9 mouse cellular contexts compared by ENCODE assay signal in genomic region chr15:23035551-23036207, GRCm38 (mm10).
DNase-seq lines count a peak whose midpoint lies in the region; ATAC-seq lines count a peak whose summit lies in the region.
"Had no signal": no experiment of that assay in that cellular context is flagged by ENCODE, and none has a peak within 500 bp of the region (broad histone marks: within the 10 kb centered on the region; RNA-seq: fewer than 3 reads in every experiment).

No protein-coding gene starts in this region.

- H3K4me2 ChIP-seq in heart, embryonic 14.5 days (ENCODE audit: low read length), result peak overlapping the region; percentile 79
- peak overlapping the region; percentile 60 for H3K4me2 ChIP-seq in forebrain, embryonic 11.5 days (ENCODE audit: low read depth, low read length, severe bottlenecking)
- peak overlapping the region; percentile 71 for H3K4me2 ChIP-seq in neural tube, embryonic 13.5 days

- intact Hi-C loops in heart, postnatal 10 days (cut with DNase I), result no loop called here
- intact Hi-C loops in left cerebral cortex, postnatal 14 days (cut with DNase I), result no loop called here

- H3K9ac ChIP-seq in heart, embryonic 14.5 days (ENCODE audit: low read length), result peak overlapping the region; percentile 40; the same call in 1 of the 2 replicates
- H3K9ac ChIP-seq in forebrain, embryonic 11.5 days (ENCODE audit: low read length), result peak overlapping the region; percentile 37
- peak overlapping the region; percentile 74 for H3K9ac ChIP-seq in neural tube, embryonic 13.5 days

- no peak for ATAC-seq in heart, embryonic 14.5 days (ENCODE audit: insufficient number of reproducible peaks, insufficient read depth, low FRiP score, low read depth)
- ATAC-seq in forebrain, embryonic 11.5 days (replicated peaks; ENCODE audit: low FRiP score), result peak; percentile 69
- peak; percentile 80 for ATAC-seq in neural tube, embryonic 13.5 days (ENCODE audit: low read depth)

- WGBS in heart, embryonic 14.5 days, result 11% methylated on average over 14 of the region's 14 CpGs
- 5% methylated on average over 14 of the region's 14 CpGs for WGBS in forebrain, embryonic 11.5 days
- 4% methylated on average over 14 of the region's 14 CpGs for WGBS in neural tube, embryonic 13.5 days

- H3K4me1 ChIP-seq in heart, embryonic 14.5 days (ENCODE audit: control insufficient read depth in 2 of 2, insufficient read depth in 2 of 2, low read length in 2 of 2), result peaks cover 3 to 5% of the 10 kb centered on the region in 2 experiments; a peak in 1 of 4 replicates
- no peaks in the 10 kb centered on the region for H3K4me1 ChIP-seq in forebrain, embryonic 11.5 days (replicated peaks; ENCODE audit: control insufficient read depth, insufficient read depth, low read length)
- H3K4me1 ChIP-seq in neural tube, embryonic 13.5 days (replicated peaks), result peaks cover 12% of the 10 kb centered on the region; the same call in 1 of the 2 replicates

- H3K27me3 ChIP-seq in heart, embryonic 14.5 days (ENCODE audit: control insufficient read depth, insufficient read depth, low read length), result no peaks in the 10 kb centered on the region; the same call in 1 of the 2 replicates
- H3K27me3 ChIP-seq in forebrain, embryonic 11.5 days (ENCODE audit: control insufficient read depth, insufficient read depth, low read length), result no peaks in the 10 kb centered on the region
- H3K27me3 ChIP-seq in neural tube, embryonic 13.5 days, result no peaks in the 10 kb centered on the region

- H3K4me3 ChIP-seq in heart, embryonic 14.5 days (ENCODE audit: control insufficient read depth in 1 of 2, insufficient read depth in 1 of 2, low read depth in 1 of 2, low read length in 2 of 2), result peak overlapping the region; percentile 45 to 48
- peak overlapping the region; percentile 36 for H3K4me3 ChIP-seq in forebrain, embryonic 11.5 days (ENCODE audit: low read depth, low read length)
- H3K4me3 ChIP-seq in neural tube, embryonic 13.5 days, result peak overlapping the region; percentile 48

- H3K36me3 ChIP-seq in heart, embryonic 14.5 days (ENCODE audit: control insufficient read depth, insufficient read depth, low read length), result no peaks in the 10 kb centered on the region
- H3K36me3 ChIP-seq in forebrain, embryonic 11.5 days (ENCODE audit: control insufficient read depth, insufficient read depth, low read length), result no peaks in the 10 kb centered on the region
- H3K36me3 ChIP-seq in neural tube, embryonic 13.5 days, result no peaks in the 10 kb centered on the region
- H3K36me3 ChIP-seq: G1E had no signal

- H3K27ac ChIP-seq in heart, embryonic 14.5 days (replicated peaks in 1 of 2; ENCODE audit: control insufficient read depth in 1 of 2, insufficient read depth in 1 of 2, low read depth in 2 of 2, low read length in 2 of 2), result no peak overlapping the region
- no peak overlapping the region for H3K27ac ChIP-seq in forebrain, embryonic 11.5 days (ENCODE audit: low read depth, low read length)
- peak overlapping the region; percentile 75 for H3K27ac ChIP-seq in neural tube, embryonic 13.5 days (replicated peaks)

- no peaks in the 10 kb centered on the region for H3K9me3 ChIP-seq in heart, embryonic 14.5 days (ENCODE audit: control insufficient read depth, low read length)
- no peaks in the 10 kb centered on the region for H3K9me3 ChIP-seq in forebrain, embryonic 11.5 days (ENCODE audit: control insufficient read depth, low read length)
- no peaks in the 10 kb centered on the region for H3K9me3 ChIP-seq in neural tube, embryonic 13.5 days

- no peak for DNase-seq in heart, postnatal 10 days
- DNase-seq in NIH3T3 (ENCODE audit: low read depth), result peak; percentile 27
- no peak for DNase-seq in forebrain, embryonic 11.5 days (ENCODE audit: low spot score)
- DNase-seq in left cerebral cortex, postnatal 14 days (ENCODE audit: low spot score in 2 of 2), result peak; percentile 13 to 22
- DNase-seq in thymus, postnatal 36 days, result no peak
- DNase-seq in spleen, postnatal 14 days (ENCODE audit: low spot score in 2 of 2), result no peak

Comparison
In these comparisons a context has a peak if more than half of its experiments do, and no peak if none do; other contexts are left out.
1. DNase-seq: peak in NIH3T3 (single experiment) and left cerebral cortex, postnatal 14 days (2 of 2); none in heart, postnatal 10 days (0 of 2), forebrain, embryonic 11.5 days (single experiment), thymus, postnatal 36 days (0 of 2) and spleen, postnatal 14 days (0 of 2).
2. Peak in every context shown above with its lines, with median percentiles within 50 percentile points of each other: H3K4me2 ChIP-seq, H3K4me3 ChIP-seq and H3K9ac ChIP-seq.